Mouse (Mus musculus): Measurements from ENCODE around the gene Gm906.
"Not testable (repeated sequence)": the region's sequence is repeated elsewhere in the genome, so short reads cannot be mapped to it uniquely, and the experiment has no call there.

The Gm906 gene

DNA sequence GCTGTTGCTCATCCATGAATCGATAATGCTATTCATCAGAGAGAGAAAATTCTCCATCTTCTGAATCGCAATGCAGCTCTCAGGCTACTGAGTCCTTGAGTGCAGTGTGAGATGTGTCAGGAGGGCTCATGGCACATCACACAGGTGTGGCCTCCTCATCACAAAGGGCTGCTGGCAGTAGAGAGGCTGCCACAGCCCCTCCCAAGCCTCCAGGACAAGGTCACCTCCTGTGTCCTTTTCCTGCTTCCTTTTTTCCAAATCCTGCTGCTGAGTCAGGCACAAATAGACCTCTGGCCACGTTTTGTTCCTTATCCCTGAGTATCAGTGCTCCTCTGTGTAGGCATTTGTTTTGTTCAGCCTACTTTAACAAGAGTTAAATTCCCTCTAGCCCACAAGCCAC is at the start of gene Gm906:
Gm906 (minus strand) TSS at position 101 of the 400 bp plus-strand sequence.
- not testable (repeated sequence) for DNase-seq (ENCODE audit: extremely low read depth, low read depth)

DNA sequence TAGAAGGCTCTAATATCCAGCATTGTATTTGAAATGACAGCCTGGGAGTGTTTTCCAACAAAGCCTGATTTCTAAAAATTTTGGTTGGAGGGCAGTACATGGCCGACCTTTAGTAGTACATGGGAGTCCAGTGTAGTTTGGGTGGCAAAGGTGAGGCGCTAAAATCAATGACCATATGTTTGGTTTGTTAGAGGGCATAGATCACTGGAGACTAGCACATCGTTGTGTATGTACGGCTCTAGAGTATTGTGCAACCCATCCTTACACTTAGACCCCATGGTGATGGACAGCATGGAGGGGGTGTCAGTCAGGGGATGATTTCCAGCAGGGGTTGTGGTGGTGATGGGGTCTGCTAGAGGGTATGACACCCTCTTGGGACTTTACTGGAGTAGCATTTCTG is 33.2 kb upstream of the Gm906 start:
- DNase-seq (ENCODE audit: extremely low read depth, low read depth), result not testable (repeated sequence)

DNA sequence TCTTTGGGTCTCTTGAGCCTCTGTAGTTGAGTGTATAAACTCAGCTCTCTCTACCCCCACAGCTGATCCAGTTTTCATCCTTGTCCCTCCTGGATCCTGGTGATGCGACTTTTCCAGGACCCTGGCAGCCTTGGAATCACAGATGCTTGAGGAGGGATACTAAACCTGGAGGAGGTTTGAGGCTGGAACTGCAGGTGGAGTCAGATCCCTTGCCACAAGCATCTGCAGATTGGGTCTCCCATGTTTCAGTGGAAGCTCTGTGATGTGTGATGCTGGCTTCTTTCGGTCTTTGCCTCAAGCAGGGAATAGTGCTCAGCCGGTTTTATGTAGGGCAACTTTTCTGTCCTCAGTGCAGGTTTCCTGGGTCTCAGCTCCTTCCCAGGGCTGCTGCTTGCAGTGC is 13.6 kb downstream of the Gm906 start:
- no peak for DNase-seq (ENCODE audit: extremely low read depth, low read depth)

DNA sequence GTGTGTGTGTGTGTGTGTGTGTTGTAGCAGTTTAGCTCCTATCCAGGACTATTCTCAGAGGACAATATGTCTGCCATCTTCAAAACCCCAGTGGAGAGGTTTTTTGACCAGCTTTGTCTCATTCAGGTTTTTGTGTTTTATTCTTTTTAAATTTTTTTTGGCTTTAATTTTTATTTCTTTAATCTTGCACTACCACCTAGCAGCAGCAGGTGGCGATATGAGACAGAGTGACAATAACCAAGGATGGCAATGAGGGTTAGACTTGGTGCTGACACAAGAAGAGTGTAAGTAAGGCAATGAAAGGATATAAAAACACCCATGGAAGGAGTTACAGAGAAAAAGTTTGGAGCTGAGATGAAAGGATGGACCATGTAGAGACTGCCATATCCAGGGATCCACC is 38.3 kb downstream of the Gm906 start:
- DNase-seq (ENCODE audit: extremely low read depth, low read depth), result not testable (repeated sequence)

DNA sequence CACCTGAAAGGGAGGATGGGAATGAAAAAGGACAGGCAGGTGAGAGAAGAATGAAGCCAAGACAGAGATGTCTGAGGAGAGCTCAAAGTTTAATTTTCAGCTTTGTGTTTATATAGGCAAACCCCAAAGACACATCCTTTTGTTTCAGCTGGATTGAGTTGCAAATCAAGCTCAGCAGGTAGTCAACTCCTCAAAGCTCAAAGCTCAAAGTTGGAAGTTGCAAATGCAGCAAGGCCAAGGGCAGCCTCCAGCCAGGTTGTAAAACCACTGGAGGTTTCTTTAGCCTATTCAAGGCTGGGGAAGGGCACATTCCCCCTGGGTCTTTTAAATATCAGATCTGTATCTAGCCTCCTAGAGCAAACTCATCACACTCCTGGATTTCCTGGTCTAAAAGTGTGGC is 39.9 kb downstream of the Gm906 start:
- not testable (repeated sequence) for DNase-seq (ENCODE audit: extremely low read depth, low read depth)

DNA sequence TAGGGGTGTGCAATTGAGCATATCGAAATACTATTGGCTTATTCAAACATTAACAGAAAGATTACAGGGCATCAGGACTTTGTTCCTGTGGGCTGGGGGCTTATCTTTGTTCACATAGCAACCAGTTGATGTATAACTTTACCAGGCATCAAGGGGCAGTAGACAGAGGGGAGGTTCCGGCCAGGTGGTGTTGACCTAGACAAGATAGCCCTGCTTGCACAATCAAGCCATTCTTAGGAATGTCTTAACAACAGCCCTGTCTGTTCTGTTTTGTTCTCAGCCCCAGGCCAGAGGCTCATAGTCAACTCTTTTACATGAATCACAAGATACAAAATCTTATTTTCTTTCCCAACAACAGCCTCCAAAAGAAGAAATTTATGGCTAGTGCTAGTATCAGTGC is 40.5 kb downstream of the Gm906 start:
- not testable (repeated sequence) for DNase-seq (ENCODE audit: extremely low read depth, low read depth)

DNA sequence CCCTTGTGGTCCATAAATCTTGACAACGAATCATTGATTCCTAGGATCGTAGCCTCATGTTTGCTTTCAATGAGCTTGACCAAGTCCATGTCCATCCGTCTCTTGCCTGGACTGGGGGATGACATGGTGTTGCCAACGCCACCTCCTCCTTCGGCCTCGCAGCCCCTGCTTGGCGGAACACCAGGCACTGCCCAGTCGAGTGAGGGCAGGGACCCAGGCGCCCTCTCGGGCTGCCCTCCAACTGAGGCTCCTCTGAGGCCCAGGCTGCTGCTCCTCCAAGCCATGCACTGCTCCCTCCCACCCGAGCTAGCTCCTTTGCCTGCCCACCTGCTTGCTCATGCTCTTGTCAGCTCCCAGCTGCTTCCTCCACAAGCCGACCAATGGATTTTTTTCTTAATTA is 42.1 kb downstream of the Gm906 start:
- no peak for DNase-seq (ENCODE audit: extremely low read depth, low read depth)

DNA sequence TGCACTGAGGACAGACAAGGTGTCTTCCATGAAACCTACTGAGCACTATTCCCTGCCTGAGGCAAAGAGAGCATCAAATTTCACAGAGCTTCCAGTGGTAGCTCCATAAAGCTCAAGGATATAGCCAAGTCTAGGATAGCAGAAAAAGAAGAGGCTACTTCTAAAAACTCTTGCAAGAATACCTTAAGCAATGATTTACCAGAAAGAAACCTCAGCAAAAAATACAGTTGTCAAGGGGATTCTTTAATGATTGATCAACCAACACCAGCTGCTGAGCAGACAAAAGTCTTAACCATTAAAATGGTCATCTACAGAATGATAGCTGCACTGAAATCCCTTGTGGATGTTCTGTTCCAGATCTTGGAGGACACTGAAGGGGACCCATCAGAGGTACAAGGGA is 53.3 kb downstream of the Gm906 start:
- not testable (repeated sequence) for DNase-seq (ENCODE audit: extremely low read depth, low read depth)
